Mouse (Mus musculus): Measurements from ENCODE around the gene Rsph14. TPM values are rescaled to one million over a fixed set of nuclear protein-coding genes. Genes with fewer than 3 reads are reported as not detected.

Gene Rsph14
- polyA plus RNA-seq, 1 experiment = not detected

DNA sequence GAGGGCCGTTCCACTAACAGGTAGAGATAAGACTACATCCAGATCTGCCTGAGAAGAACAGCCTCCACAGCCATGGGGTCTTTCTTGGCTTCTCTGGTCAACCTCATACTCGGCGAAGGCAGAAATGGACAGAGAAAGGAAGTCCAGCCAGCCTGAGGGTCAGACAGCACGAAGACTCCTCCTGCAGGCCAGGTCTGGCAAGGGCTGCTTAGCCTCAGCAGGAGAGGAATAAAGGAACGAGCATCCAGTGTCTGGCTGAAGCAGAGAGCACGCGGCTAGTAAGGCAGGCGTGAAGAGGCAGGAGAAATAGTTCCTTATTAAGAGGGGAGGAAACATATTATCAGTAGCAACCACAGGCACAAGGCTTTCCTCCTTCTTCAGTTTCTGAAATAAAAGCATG lies 49.2 kb downstream of the Rsph14 start:
- H3K9ac ChIP-seq (ENCODE audit: low read depth, poor library complexity, severe bottlenecking) = no peak overlapping the region
- no peaks in the 10 kb centered on the region for H3K36me3 ChIP-seq (ENCODE audit: control insufficient read depth, insufficient read depth, low read length, poor library complexity, severe bottlenecking)
- no peaks in the 10 kb centered on the region for H3K27me3 ChIP-seq (ENCODE audit: control insufficient read depth, insufficient read depth, low read length, poor library complexity, severe bottlenecking)
- H3K4me3 ChIP-seq (ENCODE audit: low read depth, low read length) = no peak overlapping the region
- no peak for TF ChIP-seq EP300 (IDR thresholded peaks at IDR 0.05; ENCODE audit: insufficient read depth, low read depth, low read length)
- no peak for TF ChIP-seq POLR2A (IDR thresholded peaks at IDR 0.05; ENCODE audit: insufficient read depth, low read length)
- TF ChIP-seq CTCF (IDR thresholded peaks at IDR 0.05; ENCODE audit: low read depth, low read length) = no peak
- no peak overlapping the region for H3K27ac ChIP-seq (ENCODE audit: insufficient read depth, low read length)
- no peaks in the 10 kb centered on the region for H3K9me3 ChIP-seq (replicated peaks; ENCODE audit: control insufficient read depth, insufficient read depth, low read length, poor library complexity, severe bottlenecking)
- H3K4me1 ChIP-seq (ENCODE audit: control insufficient read depth, insufficient read depth, low read length) = no peaks in the 10 kb centered on the region

DNA sequence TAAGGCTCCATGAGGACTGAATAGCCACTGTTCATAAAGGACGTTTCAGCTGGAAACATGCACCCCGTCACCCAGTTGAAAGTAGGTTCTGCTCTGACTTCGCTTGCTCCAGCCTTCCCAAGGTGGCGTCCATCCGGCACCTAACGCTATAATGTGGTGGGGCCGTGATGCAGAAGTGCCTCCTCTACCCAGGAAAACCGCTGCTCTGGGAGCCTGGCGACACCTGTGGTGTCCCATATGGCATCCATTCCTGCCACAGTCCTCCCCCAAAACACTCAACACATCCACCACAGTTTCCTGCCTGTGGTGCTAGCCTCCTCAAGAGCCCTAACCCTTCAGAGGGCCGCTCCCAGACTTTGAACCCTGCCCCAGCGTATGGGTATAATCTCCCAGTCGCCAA lies 51.2 kb downstream of the Rsph14 start:
- Histone ChIP-seq H3K27me3 (ENCODE audit: control insufficient read depth, insufficient read depth, low read length, poor library complexity, severe bottlenecking) (no peaks in the 10 kb centered on the region), H3K9me3 (replicated peaks; ENCODE audit: control insufficient read depth, insufficient read depth, low read length, poor library complexity, severe bottlenecking) (no peaks in the 10 kb centered on the region), H3K4me3 (ENCODE audit: low read depth, low read length) (no peak overlapping the region), H3K27ac (ENCODE audit: insufficient read depth, low read length) (no peak overlapping the region), H3K9ac (ENCODE audit: low read depth, poor library complexity, severe bottlenecking) (no peak overlapping the region), H3K36me3 (ENCODE audit: control insufficient read depth, insufficient read depth, low read length, poor library complexity, severe bottlenecking) (no peaks in the 10 kb centered on the region), H3K4me1 (ENCODE audit: control insufficient read depth, insufficient read depth, low read length) (no peaks in the 10 kb centered on the region)
- TF ChIP-seq EP300 (IDR thresholded peaks at IDR 0.05; ENCODE audit: insufficient read depth, low read depth, low read length) = no peak
- TF ChIP-seq CTCF (IDR thresholded peaks at IDR 0.05; ENCODE audit: low read depth, low read length) = no peak
- TF ChIP-seq POLR2A (IDR thresholded peaks at IDR 0.05; ENCODE audit: insufficient read depth, low read length) = no peak

DNA sequence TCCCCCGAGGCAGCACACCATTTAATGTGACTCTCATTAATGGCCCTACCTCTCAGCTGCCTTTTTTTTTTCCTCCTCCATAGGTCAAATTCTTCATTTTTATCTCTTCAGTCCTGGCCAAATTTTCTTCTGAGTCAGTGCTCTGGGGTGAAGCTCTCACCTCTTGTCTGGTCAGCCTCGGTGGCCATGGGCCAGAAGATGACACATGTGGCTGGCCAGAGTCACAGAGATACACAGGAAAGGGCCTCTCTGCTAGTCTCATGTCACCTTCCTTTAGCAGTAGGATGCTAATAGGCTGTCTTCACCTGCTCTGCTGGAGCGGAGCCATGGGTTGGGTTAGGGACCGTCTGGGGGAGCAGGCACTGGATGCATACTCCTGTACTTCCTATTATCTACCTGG lies 54.3 kb downstream of the Rsph14 start:
- H3K36me3 ChIP-seq (ENCODE audit: control insufficient read depth, insufficient read depth, low read length, poor library complexity, severe bottlenecking) = no peaks in the 10 kb centered on the region
- TF ChIP-seq POLR2A (IDR thresholded peaks at IDR 0.05; ENCODE audit: insufficient read depth, low read length) = no peak
- TF ChIP-seq CTCF (IDR thresholded peaks at IDR 0.05; ENCODE audit: low read depth, low read length) = no peak
- no peak for TF ChIP-seq EP300 (IDR thresholded peaks at IDR 0.05; ENCODE audit: insufficient read depth, low read depth, low read length)
- no peaks in the 10 kb centered on the region for H3K4me1 ChIP-seq (ENCODE audit: control insufficient read depth, insufficient read depth, low read length)
- H3K9me3 ChIP-seq (replicated peaks; ENCODE audit: control insufficient read depth, insufficient read depth, low read length, poor library complexity, severe bottlenecking) = no peaks in the 10 kb centered on the region
- H3K27ac ChIP-seq (ENCODE audit: insufficient read depth, low read length) = no peak overlapping the region
- no peak overlapping the region for H3K4me3 ChIP-seq (ENCODE audit: low read depth, low read length)
- no peak overlapping the region for H3K9ac ChIP-seq (ENCODE audit: low read depth, poor library complexity, severe bottlenecking)
- no peaks in the 10 kb centered on the region for H3K27me3 ChIP-seq (ENCODE audit: control insufficient read depth, insufficient read depth, low read length, poor library complexity, severe bottlenecking)

DNA sequence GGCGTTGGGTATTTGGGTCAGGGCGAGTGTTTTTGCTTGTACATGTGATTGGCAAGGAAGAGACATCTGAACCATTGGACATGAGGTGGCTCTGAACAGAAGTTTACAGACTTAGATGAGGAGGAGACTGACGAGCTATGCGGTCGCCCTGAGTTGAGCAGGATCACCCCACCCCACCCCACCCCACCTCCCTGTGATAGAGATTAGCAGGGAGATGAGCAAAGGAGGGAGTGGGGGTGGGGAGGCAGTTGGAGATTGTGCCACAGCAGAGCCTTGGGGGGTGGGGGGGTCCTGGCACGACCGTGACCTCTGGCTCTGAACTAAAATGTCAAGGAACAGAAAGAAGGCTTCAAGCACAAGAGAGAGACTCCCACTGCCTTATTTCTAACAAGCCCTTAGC lies 56.0 kb downstream of the Rsph14 start:
- no peak overlapping the region for H3K4me3 ChIP-seq (ENCODE audit: low read depth, low read length)
- H3K9me3 ChIP-seq (replicated peaks; ENCODE audit: control insufficient read depth, insufficient read depth, low read length, poor library complexity, severe bottlenecking) = no peaks in the 10 kb centered on the region
- no peak overlapping the region for H3K9ac ChIP-seq (ENCODE audit: low read depth, poor library complexity, severe bottlenecking)
- no peak overlapping the region for H3K27ac ChIP-seq (ENCODE audit: insufficient read depth, low read length)
- H3K4me1 ChIP-seq (ENCODE audit: control insufficient read depth, insufficient read depth, low read length) = no peaks in the 10 kb centered on the region
- H3K36me3 ChIP-seq (ENCODE audit: control insufficient read depth, insufficient read depth, low read length, poor library complexity, severe bottlenecking) = no peaks in the 10 kb centered on the region
- TF ChIP-seq POLR2A (IDR thresholded peaks at IDR 0.05; ENCODE audit: insufficient read depth, low read length) (no peak), EP300 (IDR thresholded peaks at IDR 0.05; ENCODE audit: insufficient read depth, low read depth, low read length) (no peak), CTCF (IDR thresholded peaks at IDR 0.05; ENCODE audit: low read depth, low read length) (no peak)
- H3K27me3 ChIP-seq (ENCODE audit: control insufficient read depth, insufficient read depth, low read length, poor library complexity, severe bottlenecking) = no peaks in the 10 kb centered on the region

DNA sequence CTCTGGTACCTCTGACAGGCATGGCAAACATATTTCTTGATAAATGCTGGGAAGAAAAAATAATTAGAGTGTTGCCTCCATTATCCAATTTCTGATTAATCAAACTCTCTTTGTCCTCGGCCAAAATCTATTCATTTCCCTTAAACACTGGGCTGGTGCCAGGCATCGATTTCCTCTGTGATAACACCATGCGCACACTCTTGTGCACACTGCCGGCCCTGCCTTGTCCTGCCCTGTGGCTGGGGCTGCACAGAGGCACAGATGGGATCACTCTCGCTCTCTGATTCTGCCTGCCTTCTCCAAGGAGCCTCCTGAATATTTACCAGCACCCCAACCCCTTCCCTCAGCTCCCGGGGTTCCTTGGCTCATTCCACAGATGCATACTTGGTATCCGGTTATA lies 56.8 kb downstream of the Rsph14 start:
- no peak overlapping the region for H3K27ac ChIP-seq (ENCODE audit: insufficient read depth, low read length)
- TF ChIP-seq CTCF (IDR thresholded peaks at IDR 0.05; ENCODE audit: low read depth, low read length) = no peak
- TF ChIP-seq EP300 (IDR thresholded peaks at IDR 0.05; ENCODE audit: insufficient read depth, low read depth, low read length) = no peak
- TF ChIP-seq POLR2A (IDR thresholded peaks at IDR 0.05; ENCODE audit: insufficient read depth, low read length) = no peak

DNA sequence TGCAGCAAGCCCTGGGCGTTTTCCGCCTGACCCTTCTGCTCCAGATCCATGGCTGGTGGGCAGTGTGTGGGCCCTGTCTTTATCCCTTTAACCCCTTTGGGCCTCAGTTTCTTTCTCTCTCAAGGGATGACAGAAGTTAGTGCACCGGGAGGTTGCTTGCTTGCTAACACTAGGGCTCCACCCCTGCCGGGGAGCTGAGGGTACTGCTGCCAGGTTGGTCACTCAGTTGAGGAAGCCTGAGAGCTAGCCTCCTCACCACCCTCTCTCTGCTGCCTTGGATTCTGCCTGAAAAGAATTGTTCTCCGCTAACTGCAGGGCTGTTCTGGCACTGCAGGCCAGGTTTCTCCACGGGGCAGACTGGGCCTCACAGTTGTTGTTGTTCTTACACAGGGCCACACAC lies 59.4 kb downstream of the Rsph14 start:
- Histone ChIP-seq H3K36me3 (ENCODE audit: control insufficient read depth, insufficient read depth, low read length, poor library complexity, severe bottlenecking) (no peaks in the 10 kb centered on the region), H3K4me3 (ENCODE audit: low read depth, low read length) (peak overlapping the region; percentile 41), H3K9me3 (replicated peaks; ENCODE audit: control insufficient read depth, insufficient read depth, low read length, poor library complexity, severe bottlenecking) (no peaks in the 10 kb centered on the region), H3K27me3 (ENCODE audit: control insufficient read depth, insufficient read depth, low read length, poor library complexity, severe bottlenecking) (no peaks in the 10 kb centered on the region), H3K4me1 (ENCODE audit: control insufficient read depth, insufficient read depth, low read length) (no peaks in the 10 kb centered on the region), H3K27ac (ENCODE audit: insufficient read depth, low read length) (no peak overlapping the region), H3K9ac (ENCODE audit: low read depth, poor library complexity, severe bottlenecking) (no peak overlapping the region)
- TF ChIP-seq CTCF (IDR thresholded peaks at IDR 0.05; ENCODE audit: low read depth, low read length) (no peak), EP300 (IDR thresholded peaks at IDR 0.05; ENCODE audit: insufficient read depth, low read depth, low read length) (no peak), POLR2A (IDR thresholded peaks at IDR 0.05; ENCODE audit: insufficient read depth, low read length) (no peak)

More for the DNA sequence above, 56.8 kb downstream of the Rsph14 start:
- no peaks in the 10 kb centered on the region for H3K9me3 ChIP-seq (replicated peaks; ENCODE audit: control insufficient read depth, insufficient read depth, low read length, poor library complexity, severe bottlenecking)
- H3K4me3 ChIP-seq (ENCODE audit: low read depth, low read length) = no peak overlapping the region
- H3K9ac ChIP-seq (ENCODE audit: low read depth, poor library complexity, severe bottlenecking) = no peak overlapping the region
- H3K27me3 ChIP-seq (ENCODE audit: control insufficient read depth, insufficient read depth, low read length, poor library complexity, severe bottlenecking) = no peaks in the 10 kb centered on the region
- H3K4me1 ChIP-seq (ENCODE audit: control insufficient read depth, insufficient read depth, low read length) = no peaks in the 10 kb centered on the region
- no peaks in the 10 kb centered on the region for H3K36me3 ChIP-seq (ENCODE audit: control insufficient read depth, insufficient read depth, low read length, poor library complexity, severe bottlenecking)
